Comparison of ENCODE assay signal across 14 mouse cellular contexts in the genomic region with DNA sequence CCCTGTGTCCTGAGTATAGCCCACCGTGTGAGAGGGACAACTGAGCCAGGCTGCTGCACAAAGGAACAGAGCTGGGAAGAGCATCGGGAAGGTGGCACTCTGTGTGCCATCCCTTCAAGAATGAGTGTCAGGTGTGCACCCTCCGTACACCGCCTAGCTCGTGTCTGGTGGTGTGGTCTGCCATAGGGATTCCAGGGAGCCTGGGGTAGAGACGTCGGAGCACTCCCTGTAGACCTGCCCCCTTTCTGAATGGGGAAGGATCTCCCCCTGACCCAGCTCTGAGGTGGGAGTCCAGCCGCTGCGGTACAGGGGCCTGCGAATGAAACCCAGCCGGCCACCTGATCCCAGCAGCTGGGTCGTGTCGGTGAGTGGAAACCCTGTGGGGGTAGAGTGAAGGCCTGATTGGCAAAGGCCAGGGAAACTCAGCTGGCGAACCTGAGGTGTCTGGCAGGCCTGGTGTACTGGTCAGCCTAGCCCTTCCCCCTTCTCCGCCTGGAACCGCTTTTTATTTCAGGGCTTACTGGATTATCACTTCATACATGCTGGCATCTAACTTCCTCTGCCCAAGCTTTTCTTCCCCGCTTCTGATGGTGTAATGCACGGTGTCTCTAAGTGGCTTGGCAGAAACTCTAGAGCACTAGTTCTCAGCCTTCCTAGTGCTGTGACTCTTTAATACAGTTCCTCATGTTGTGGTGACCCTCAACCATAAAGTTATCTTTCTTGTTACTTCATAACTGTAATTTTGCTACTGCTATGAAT. TPM values are rescaled to one million over a fixed set of nuclear protein-coding genes. Genes with fewer than 3 reads are reported as not detected.
DNase-seq lines count a peak whose midpoint lies in the region; ATAC-seq and TF ChIP-seq lines count a peak whose summit lies in the region.
"Had no signal": no experiment of that assay in that cellular context is flagged by ENCODE, and none has a peak within 500 bp of the region (broad histone marks: within the 10 kb centered on the region; RNA-seq: fewer than 3 reads in every experiment).

No protein-coding gene starts in this region.

- 0 out of 2 replicates have a peak, but pooled peaks have one; percentile 10 for ATAC-seq in hindbrain, embryonic 16.5 days
- ATAC-seq in hindbrain, embryonic 12.5 days (ENCODE audit: low FRiP score) = no peak
- no peak for ATAC-seq in midbrain, postnatal 0 days (ENCODE audit: low FRiP score)
- no peak; the same call in 1 of the 2 replicates for ATAC-seq in megakaryocyte, adult 5-6 weeks (ENCODE audit: poor library complexity, severe bottlenecking)
- ATAC-seq: activated CD4-positive, CD25-positive, alpha-beta regulatory T cell, adult 4 months; midbrain, embryonic 13.5 days had no signal

- H3K36me3 ChIP-seq in hindbrain, embryonic 16.5 days (ENCODE audit: control insufficient read depth, insufficient read depth, low read length) = no peaks in the 10 kb centered on the region
- H3K36me3 ChIP-seq in hindbrain, embryonic 12.5 days = no peaks in the 10 kb centered on the region
- H3K36me3 ChIP-seq in midbrain, postnatal 0 days (ENCODE audit: insufficient read depth, low read length) = no peaks in the 10 kb centered on the region
- H3K36me3 ChIP-seq in midbrain, embryonic 10.5 days = no peaks in the 10 kb centered on the region
- H3K36me3 ChIP-seq: embryonic facial prominence, embryonic 13.5 days; hindbrain, embryonic 15.5 days; midbrain, embryonic 13.5 days; neural tube, embryonic 13.5 days had no signal

- 65% methylated on average over 18 of the region's 18 CpGs for WGBS in hindbrain, embryonic 16.5 days
- WGBS in hindbrain, embryonic 12.5 days = 61% methylated on average over 18 of the region's 18 CpGs
- WGBS in midbrain, postnatal 0 days = 78% methylated on average over 18 of the region's 18 CpGs
- 82% methylated on average over 18 of the region's 18 CpGs for WGBS in midbrain, embryonic 10.5 days

- TF ChIP-seq CTCF in midbrain, postnatal 0 days (IDR thresholded peaks at IDR 0.05) = no peak

- no peaks in the 10 kb centered on the region for H3K9me3 ChIP-seq in hindbrain, embryonic 16.5 days (ENCODE audit: control insufficient read depth, low read length)
- no peaks in the 10 kb centered on the region for H3K9me3 ChIP-seq in hindbrain, embryonic 12.5 days (replicated peaks)
- H3K9me3 ChIP-seq in midbrain, postnatal 0 days (ENCODE audit: low read length) = no peaks in the 10 kb centered on the region
- H3K9me3 ChIP-seq in midbrain, embryonic 10.5 days (replicated peaks) = no peaks in the 10 kb centered on the region
- H3K9me3 ChIP-seq: embryonic facial prominence, embryonic 13.5 days; hindbrain, embryonic 15.5 days; midbrain, embryonic 13.5 days; neural tube, embryonic 13.5 days had no signal

- no peak overlapping the region for H3K9ac ChIP-seq in hindbrain, embryonic 16.5 days (ENCODE audit: low read depth, low read length)
- H3K9ac ChIP-seq in hindbrain, embryonic 12.5 days = no peak overlapping the region
- H3K9ac ChIP-seq in midbrain, postnatal 0 days (replicated peaks; ENCODE audit: low read length, poor library complexity, severe bottlenecking) = no peak overlapping the region
- H3K9ac ChIP-seq: embryonic facial prominence, embryonic 13.5 days; hindbrain, embryonic 15.5 days; lung, embryonic 14.5 days; midbrain, embryonic 13.5 days; neural tube, embryonic 13.5 days had no signal

- H3K4me1 ChIP-seq in hindbrain, embryonic 16.5 days (ENCODE audit: control insufficient read depth, insufficient read depth, low read depth, low read length) = peaks cover 18% of the 10 kb centered on the region
- peaks cover 30% of the 10 kb centered on the region for H3K4me1 ChIP-seq in hindbrain, embryonic 12.5 days
- H3K4me1 ChIP-seq in midbrain, postnatal 0 days (ENCODE audit: insufficient read depth, low read length) = no peaks in the 10 kb centered on the region
- peaks cover 35% of the 10 kb centered on the region for H3K4me1 ChIP-seq in midbrain, embryonic 10.5 days

- no peak overlapping the region for H3K4me3 ChIP-seq in hindbrain, embryonic 16.5 days (ENCODE audit: low read length)
- no peak overlapping the region for H3K4me3 ChIP-seq in hindbrain, embryonic 12.5 days
- H3K4me3 ChIP-seq in midbrain, postnatal 0 days (ENCODE audit: low read depth, low read length) = no peak overlapping the region
- no peak overlapping the region for H3K4me3 ChIP-seq in midbrain, embryonic 10.5 days
- H3K4me3 ChIP-seq: embryonic facial prominence, embryonic 13.5 days; hindbrain, embryonic 15.5 days; midbrain, embryonic 13.5 days; neural tube, embryonic 13.5 days had no signal

- DNase-seq in cerebellum, adult 9-10 months = peak; percentile 23
- DNase-seq in cerebellum, postnatal 36 days = no peak
- DNase-seq in midbrain, postnatal 0 days (ENCODE audit: low spot score) = peak; percentile 31
- DNase-seq in midbrain, embryonic 10.5 days (ENCODE audit: low spot score) = no peak
- DNase-seq in ovary, adult 18-20 months (ENCODE audit: low spot score) = no peak
- DNase-seq: lung, embryonic 14.5 days had no signal

- no peak overlapping the region for H3K4me2 ChIP-seq in hindbrain, embryonic 16.5 days (ENCODE audit: low read length)
- no peak overlapping the region for H3K4me2 ChIP-seq in hindbrain, embryonic 12.5 days (replicated peaks)
- no peak overlapping the region for H3K4me2 ChIP-seq in midbrain, postnatal 0 days (ENCODE audit: low read depth, low read length, poor library complexity, severe bottlenecking)
- H3K4me2 ChIP-seq: embryonic facial prominence, embryonic 13.5 days; hindbrain, embryonic 15.5 days; lung, embryonic 14.5 days; midbrain, embryonic 13.5 days; neural tube, embryonic 13.5 days had no signal

- no peaks in the 10 kb centered on the region; the same call in 1 of the 2 replicates for H3K27me3 ChIP-seq in hindbrain, embryonic 16.5 days (replicated peaks; ENCODE audit: control insufficient read depth, insufficient read depth, low read length)
- H3K27me3 ChIP-seq in hindbrain, embryonic 12.5 days = peaks cover 40% of the 10 kb centered on the region
- H3K27me3 ChIP-seq in midbrain, postnatal 0 days (ENCODE audit: insufficient read depth, low read length) = no peaks in the 10 kb centered on the region
- H3K27me3 ChIP-seq in midbrain, embryonic 10.5 days (ENCODE audit: low read depth, poor library complexity, severe bottlenecking) = peaks cover 25% of the 10 kb centered on the region
- H3K27me3 ChIP-seq: hindbrain, embryonic 15.5 days had no signal

- no peak overlapping the region; the same call in 1 of the 2 replicates for H3K27ac ChIP-seq in hindbrain, embryonic 16.5 days (ENCODE audit: low read depth, low read length)
- no peak overlapping the region for H3K27ac ChIP-seq in hindbrain, embryonic 12.5 days
- H3K27ac ChIP-seq in midbrain, postnatal 0 days (ENCODE audit: low read depth, low read length) = no peak overlapping the region
- H3K27ac ChIP-seq in midbrain, embryonic 10.5 days (replicated peaks) = no peak overlapping the region
- H3K27ac ChIP-seq: hindbrain, embryonic 15.5 days; midbrain, embryonic 13.5 days; neural tube, embryonic 13.5 days had no signal

RNA-seq across cellular contexts. Expression of a gene that starts 6.0 kb away (rescaled TPM):
- polyA plus RNA-seq in hindbrain, embryonic 16.5 days (2015; fragmentation: Nextera tagmentation; extraction: Ambion mirVana) = 34.3 and 35.3 TPM in 2 replicates
- polyA plus RNA-seq in hindbrain, embryonic 12.5 days (2016; fragmentation: Nextera tagmentation; extraction: Ambion mirVana) = 14.4 and 20.4 TPM in 2 replicates
- 42.9 and 45.4 TPM in 2 replicates for total RNA-seq in midbrain, postnatal 0 days (2014; rRNA removed)
- polyA plus RNA-seq in midbrain, postnatal 0 days (2015; fragmentation: Nextera tagmentation; extraction: Ambion mirVana) = 25.8 and 30.8 TPM in 2 replicates
- 6.6 and 9.2 TPM in 2 replicates for polyA plus RNA-seq in midbrain, embryonic 10.5 days (2016; fragmentation: Nextera tagmentation; extraction: Ambion mirVana)
- total RNA-seq in megakaryocyte, adult 5-6 weeks (2015) = 6.0 and 6.6 TPM in 2 replicates
- 12.1 and 13.0 TPM in 2 replicates for total RNA-seq in megakaryocyte, adult 5-6 weeks (2017)

RNA-seq across cellular contexts. Expression of a gene that starts 48.9 kb away (rescaled TPM):
- polyA plus RNA-seq in hindbrain, embryonic 16.5 days (2015; fragmentation: Nextera tagmentation; extraction: Ambion mirVana) = 4.2 and 5.7 TPM in 2 replicates
- polyA plus RNA-seq in hindbrain, embryonic 12.5 days (2016; fragmentation: Nextera tagmentation; extraction: Ambion mirVana) = 5.3 and 7.4 TPM in 2 replicates
- 0.27 and 9.8 TPM in 2 replicates for total RNA-seq in midbrain, postnatal 0 days (2014; rRNA removed)
- polyA plus RNA-seq in midbrain, postnatal 0 days (2015; fragmentation: Nextera tagmentation; extraction: Ambion mirVana) = 2.9 and 3.8 TPM in 2 replicates
- 4.7 and 5.7 TPM in 2 replicates for polyA plus RNA-seq in midbrain, embryonic 10.5 days (2016; fragmentation: Nextera tagmentation; extraction: Ambion mirVana)
- total RNA-seq in megakaryocyte, adult 5-6 weeks (2015) = 1.1 and 1.5 TPM in 2 replicates
- total RNA-seq in megakaryocyte, adult 5-6 weeks (2017) = 0.16 and 0.62 TPM in 2 replicates

RNA-seq across cellular contexts. Expression of a gene that starts 52.2 kb away (rescaled TPM):
- polyA plus RNA-seq in hindbrain, embryonic 16.5 days (2015; fragmentation: Nextera tagmentation; extraction: Ambion mirVana) = 3.7 and 4.9 TPM in 2 replicates
- polyA plus RNA-seq in hindbrain, embryonic 12.5 days (2016; fragmentation: Nextera tagmentation; extraction: Ambion mirVana) = 3.4 and 4.0 TPM in 2 replicates
- total RNA-seq in midbrain, postnatal 0 days (2014; rRNA removed) = 6.0 TPM in 1 of 2 replicates, not detected in the other
- polyA plus RNA-seq in midbrain, postnatal 0 days (2015; fragmentation: Nextera tagmentation; extraction: Ambion mirVana) = 2.7 and 2.8 TPM in 2 replicates
- 1.9 and 3.4 TPM in 2 replicates for polyA plus RNA-seq in midbrain, embryonic 10.5 days (2016; fragmentation: Nextera tagmentation; extraction: Ambion mirVana)
- total RNA-seq in megakaryocyte, adult 5-6 weeks (2015) = not detected in 2 replicates
- 0.73 TPM in 1 of 2 replicates, not detected in the other for total RNA-seq in megakaryocyte, adult 5-6 weeks (2017)

RNA-seq across cellular contexts. Expression of a gene that starts 52.7 kb away (rescaled TPM):
- polyA plus RNA-seq in hindbrain, embryonic 16.5 days (2015; fragmentation: Nextera tagmentation; extraction: Ambion mirVana) = 70.9 and 81.1 TPM in 2 replicates
- polyA plus RNA-seq in hindbrain, embryonic 12.5 days (2016; fragmentation: Nextera tagmentation; extraction: Ambion mirVana) = 70.8 and 78.6 TPM in 2 replicates
- total RNA-seq in midbrain, postnatal 0 days (2014; rRNA removed) = 52.3 and 75.5 TPM in 2 replicates
- polyA plus RNA-seq in midbrain, postnatal 0 days (2015; fragmentation: Nextera tagmentation; extraction: Ambion mirVana) = 54.3 and 56.2 TPM in 2 replicates
- polyA plus RNA-seq in midbrain, embryonic 10.5 days (2016; fragmentation: Nextera tagmentation; extraction: Ambion mirVana) = 58.1 and 69.2 TPM in 2 replicates
- total RNA-seq in megakaryocyte, adult 5-6 weeks (2015) = 28.9 and 29.2 TPM in 2 replicates
- 29.1 and 29.9 TPM in 2 replicates for total RNA-seq in megakaryocyte, adult 5-6 weeks (2017)

Comparison
In these comparisons a context has a peak if more than half of its experiments do, and no peak if none do; other contexts are left out.
1. DNase-seq: peak in cerebellum, adult 9-10 months (single experiment) and midbrain, postnatal 0 days (single experiment); none in cerebellum, postnatal 36 days (0 of 2), midbrain, embryonic 10.5 days (single experiment) and ovary, adult 18-20 months (single experiment).